Mouse (Mus musculus): ENCODE results near the gene Glod4.

DNA sequence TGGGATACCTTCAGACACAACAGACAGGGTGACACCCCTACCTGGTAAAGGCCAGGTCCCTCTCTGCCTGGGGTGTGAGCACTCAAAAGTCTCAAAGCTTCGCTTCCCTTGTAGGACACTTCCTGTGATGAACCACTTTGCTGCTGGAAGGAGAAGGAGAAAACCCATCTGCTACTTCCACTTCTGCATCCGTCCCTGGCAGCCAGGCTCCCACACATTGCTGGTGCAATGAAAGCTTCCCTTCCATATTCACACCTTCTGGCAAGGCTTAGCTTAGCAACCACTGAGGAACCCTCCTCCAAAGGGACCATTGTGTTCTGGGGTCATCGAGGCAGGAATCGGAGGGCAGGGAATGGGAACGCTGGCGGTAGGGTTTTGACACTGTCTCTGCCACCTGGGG is 45.1 kb upstream of the Glod4 start:
- TF ChIP-seq CTCF (IDR thresholded peaks at IDR 0.05; ENCODE audit: low read depth, low read length) (no peak), POLR2A (IDR thresholded peaks at IDR 0.05; ENCODE audit: insufficient read depth, low read length) (no peak)
